Mouse (Mus musculus) layer of hippocampus, adult 9-11 months (tissue): Measurements from ENCODE around the gene Serpinb1c.
"Not testable (repeated sequence)": the region's sequence is repeated elsewhere in the genome, so short reads cannot be mapped to it uniquely, and the experiment has no call there.

ENCODE experiments used
- DNase-seq: peaks from one replicate; pipeline ENCODE4 v3.0.0; 2022

Serpinb1c gene

GRCm38 (mm10) chr13:32864529-32864928, 33.5 kb downstream of the Serpinb1c start:
- not testable (repeated sequence) for DNase-seq

DNA sequence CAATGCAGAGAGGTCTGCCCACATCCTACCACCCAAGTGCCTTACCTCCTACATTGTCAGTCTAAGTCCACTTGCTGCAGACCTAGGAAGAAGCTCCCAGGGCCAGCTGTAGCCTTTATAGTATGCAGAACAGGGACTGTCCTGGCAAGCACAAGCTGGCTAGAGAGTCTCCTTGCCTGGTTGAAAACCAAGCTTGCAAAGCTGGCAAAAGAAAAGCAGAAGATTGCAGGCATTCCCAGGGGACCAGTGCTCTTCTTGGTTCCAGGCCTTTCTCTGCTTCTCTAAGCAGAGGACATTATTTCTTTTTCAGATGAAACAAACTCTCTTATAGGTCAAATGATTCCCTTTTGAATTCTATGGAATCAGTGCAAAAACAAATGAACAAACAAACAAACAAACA, 34.6 kb downstream of the Serpinb1c start:
- no peak for DNase-seq

- no peak for DNase-seq
Measured at GRCm38 (mm10) chr13:32860821-32861220, 37.2 kb downstream of the Serpinb1c start.

GRCm38 (mm10) chr13:32853073-32853472, 44.9 kb downstream of the Serpinb1c start:
- DNase-seq, result no peak

GRCm38 (mm10) chr13:32852539-32852938, 45.5 kb downstream of the Serpinb1c start:
- DNase-seq, result no peak

DNA sequence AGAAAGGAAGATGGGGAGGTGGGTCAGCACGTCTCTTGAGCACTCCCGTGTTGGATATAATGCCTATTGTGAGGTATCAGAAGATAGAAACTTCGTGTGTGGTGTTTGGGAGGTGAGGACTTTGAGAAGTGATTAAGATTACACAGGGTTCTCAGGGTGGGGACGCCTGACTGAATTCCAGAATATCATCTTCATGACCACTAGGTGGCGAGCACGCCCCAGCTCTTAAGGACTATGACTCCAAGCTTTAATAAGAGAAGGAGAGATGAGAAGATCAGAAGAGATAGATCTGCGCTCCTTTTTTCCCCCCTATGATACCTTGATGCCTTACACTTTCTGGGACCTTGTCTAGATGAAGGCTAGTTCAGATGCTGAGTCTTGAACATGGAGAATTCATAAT, 46.0 kb downstream of the Serpinb1c start:
- DNase-seq, result no peak

DNA sequence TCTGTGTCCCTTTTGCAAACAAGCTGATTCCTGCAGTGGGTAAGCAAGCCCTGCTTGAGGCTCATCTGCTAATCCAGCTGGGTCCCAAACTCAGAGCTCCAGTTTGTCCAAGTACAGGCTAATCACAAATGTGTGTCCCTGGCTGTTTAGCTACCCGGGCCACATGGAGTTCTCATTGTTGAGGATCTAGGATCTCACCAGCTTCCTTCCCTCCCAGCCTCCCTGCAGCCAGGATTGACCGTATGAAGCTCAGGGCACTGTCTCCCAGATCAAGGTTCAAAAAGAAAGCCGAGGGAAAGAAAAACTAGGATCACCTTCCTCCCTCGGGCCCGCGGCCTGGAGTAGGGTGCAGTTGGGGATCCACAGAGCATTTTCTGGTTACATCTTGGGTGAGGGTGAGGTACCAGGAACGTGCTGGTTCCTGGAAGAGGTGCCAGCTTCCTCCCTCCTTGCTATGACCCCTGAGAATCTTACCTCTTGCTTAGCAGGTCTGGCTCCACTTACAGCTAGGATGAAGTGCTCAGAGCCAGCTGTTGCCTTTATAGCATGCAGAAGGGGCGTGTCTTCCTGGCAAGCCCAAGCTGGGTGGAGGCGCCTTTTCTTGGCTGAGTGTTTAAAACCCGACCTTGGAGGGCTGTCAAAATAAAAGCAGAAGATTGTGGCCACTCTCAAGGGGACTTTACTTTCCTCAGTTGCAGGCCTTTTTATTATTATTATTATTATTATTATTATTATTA, 47.2 kb downstream of the Serpinb1c start, which contains the start of gene Serpinb1a:
Gene Serpinb1a (minus strand): TSS at position 518 of the 737 bp plus-strand sequence.
- no peak for DNase-seq

- no peak for DNase-seq
Measured at GRCm38 (mm10) chr13:32850156-32850555, 47.9 kb downstream of the Serpinb1c start.

DNA sequence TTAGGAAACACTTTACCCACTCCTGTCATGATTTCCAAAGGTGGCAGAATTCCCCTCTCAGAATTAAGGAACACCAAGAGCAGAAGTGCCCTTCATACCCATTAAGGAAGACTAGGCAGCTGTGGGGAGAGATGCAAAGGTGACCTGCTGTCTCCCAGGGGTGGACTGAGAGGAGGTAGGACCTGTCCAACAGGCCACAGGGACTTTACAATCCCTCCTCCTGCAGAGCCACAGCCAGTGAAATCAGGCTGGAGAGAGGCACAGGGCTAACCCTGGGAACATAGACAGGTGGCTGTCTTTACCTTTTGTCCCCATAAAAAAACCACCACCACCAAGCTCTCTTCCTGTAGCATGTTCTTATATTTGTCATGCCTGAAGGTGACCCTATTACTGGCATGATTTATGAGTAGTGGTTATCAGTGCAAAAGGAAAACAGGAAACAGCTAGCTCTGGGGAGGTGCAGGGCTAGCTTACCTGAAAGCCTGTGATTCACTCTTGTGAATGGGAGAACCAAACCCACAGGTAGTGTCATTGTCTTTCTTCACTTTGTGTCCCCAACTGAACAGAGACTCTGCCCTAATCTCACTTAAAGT, 48.4 kb downstream of the Serpinb1c start:
- no peak for DNase-seq

DNA sequence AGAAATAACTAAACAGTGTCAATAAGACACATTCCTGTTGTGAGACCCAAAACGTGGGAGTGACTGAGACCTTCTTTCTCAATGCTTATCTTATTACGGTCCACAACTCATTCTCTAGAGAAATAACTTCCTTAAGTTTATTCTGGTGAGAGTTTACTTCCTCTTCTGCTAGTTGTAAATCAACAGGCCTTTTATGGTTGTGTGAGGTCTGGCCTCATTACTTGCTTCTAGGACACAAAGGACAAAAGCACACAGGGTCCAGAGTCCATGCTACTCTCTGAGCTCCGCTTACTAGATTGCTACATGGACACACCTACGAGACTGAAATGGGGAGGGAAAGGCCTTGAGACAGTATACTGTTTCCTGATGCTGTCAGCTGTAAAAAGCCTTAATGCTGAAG, 48.9 kb downstream of the Serpinb1c start:
- DNase-seq, result no peak

DNA sequence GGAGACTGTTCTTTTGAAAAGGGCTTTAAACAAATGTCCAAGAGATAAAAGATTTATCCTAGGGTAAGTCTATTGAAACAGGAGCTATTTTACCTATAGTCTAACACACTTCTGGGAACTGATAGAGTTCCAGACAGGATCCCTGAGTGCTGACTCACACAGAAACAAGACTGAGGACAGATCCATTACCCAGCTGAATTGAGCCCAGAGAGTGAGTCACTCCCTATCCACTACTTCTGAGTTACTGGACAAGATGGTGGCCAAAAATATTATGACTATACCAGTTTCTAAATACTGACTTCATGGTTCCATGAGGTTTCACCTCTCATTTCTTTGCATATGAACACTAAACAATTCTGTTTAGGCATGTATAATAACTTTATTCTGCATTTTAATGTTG, 51.8 kb downstream of the Serpinb1c start:
- no peak for DNase-seq

GRCm38 (mm10) chr13:32841349-32841748, 56.7 kb downstream of the Serpinb1c start:
- DNase-seq, result no peak

DNA sequence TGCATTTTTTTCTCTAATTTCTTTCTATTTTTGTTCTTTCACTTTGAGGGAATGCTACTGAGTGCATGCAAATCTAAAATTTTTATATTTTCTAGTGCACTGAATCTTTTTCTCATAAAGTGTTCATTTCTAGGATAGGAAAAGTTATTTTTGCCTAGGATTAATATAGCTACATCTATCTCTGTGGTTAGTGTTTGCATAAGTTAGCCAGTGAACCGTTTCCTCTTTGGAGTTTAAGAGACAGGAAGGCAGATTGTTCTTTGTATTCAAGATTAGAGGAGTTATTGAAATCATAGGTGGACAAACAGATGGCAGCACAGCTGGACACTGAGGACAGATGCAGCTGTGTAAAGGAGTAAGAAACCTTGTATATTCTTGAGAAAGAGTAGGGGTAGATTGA, 58.7 kb downstream of the Serpinb1c start:
- no peak for DNase-seq

- no peak for DNase-seq
Measured at GRCm38 (mm10) chr13:32834513-32834912, 63.5 kb downstream of the Serpinb1c start.

DNA sequence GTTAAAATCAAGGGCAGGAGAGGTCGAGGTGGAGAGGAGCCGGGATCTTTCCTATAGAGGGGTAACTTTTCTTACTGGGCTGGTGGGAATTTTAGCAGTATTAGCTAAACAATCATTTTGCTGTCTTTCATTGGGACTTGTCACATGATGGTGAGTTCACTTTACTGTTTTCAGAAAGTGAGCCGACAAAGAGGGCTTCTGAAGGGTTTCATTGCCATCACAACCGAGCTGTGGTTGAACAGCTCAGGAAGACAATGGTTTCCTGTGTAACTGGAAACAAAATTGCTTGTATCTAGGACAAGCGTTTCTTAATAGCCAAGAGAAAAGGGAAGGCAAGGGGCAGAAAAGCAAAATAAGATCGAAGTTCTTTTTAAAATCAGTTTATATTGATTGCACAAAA, 64.8 kb downstream of the Serpinb1c start:
- peak; percentile 40 for DNase-seq

GRCm38 (mm10) chr13:32832776-32833175, 65.2 kb downstream of the Serpinb1c start:
- DNase-seq, result peak; percentile 44

DNA sequence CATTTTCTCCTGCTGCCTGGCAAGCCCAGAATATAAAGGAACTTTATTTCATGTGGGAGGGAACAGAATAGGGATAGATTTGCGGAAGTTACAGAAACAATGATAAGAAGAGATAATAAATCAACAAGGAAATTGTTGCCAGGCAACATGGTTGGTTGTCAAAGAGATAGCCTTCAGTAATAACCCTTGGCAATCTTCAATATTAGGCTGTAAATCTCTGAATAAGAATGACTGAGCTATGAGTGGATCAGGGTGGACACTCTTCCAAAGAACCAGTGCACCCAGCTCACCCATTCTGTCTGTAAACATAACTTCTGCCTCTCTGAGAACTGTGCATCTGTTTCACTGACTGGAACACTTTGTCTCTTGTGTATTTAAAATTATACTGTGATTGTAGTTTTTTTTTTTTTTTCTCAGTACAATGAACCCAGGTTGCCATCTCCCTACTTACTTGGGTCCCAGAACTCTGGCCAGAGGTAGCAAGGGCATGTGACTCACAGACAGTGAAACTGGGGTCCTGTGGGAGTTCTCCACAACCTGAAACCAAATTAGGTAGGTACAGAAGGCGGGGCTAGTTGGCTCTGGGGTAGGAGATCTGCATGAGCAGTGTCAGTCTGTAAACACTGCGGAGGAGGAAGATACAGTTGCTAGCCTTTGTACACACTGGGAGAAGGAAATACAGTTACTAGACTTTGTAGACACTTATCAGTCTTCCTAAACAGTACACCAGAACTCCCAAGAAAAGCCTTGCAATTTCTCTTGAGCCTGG, 66.3 kb downstream of the Serpinb1c start:
- DNase-seq, result no peak
